Mouse (Mus musculus): ENCODE measurements around the gene Chrna5.

The Chrna5 gene

GRCm38 (mm10) chr9:55023902-55024583, 43.4 kb downstream of the Chrna5 start:
- DNase-seq, result peak; percentile 68

GRCm38 (mm10) chr9:55025534-55026274, 45.0 kb downstream of the Chrna5 start:
- no peak for DNase-seq

- DNase-seq, result no peak
Observed at GRCm38 (mm10) chr9:55026275-55026663, 45.6 kb downstream of the Chrna5 start, which contains the start of gene Chrna3. Gene Chrna3, minus strand, starts transcription at chr9:55026562.

GRCm38 (mm10) chr9:55031435-55032167, 50.9 kb downstream of the Chrna5 start:
- no peak for DNase-seq

- no peak for DNase-seq
Observed at GRCm38 (mm10) chr9:55038948-55039347, 58.3 kb downstream of the Chrna5 start.

- DNase-seq, result no peak
Observed at GRCm38 (mm10) chr9:55039983-55040382, 59.3 kb downstream of the Chrna5 start.

- no peak for DNase-seq
Observed at GRCm38 (mm10) chr9:55041389-55041788, 60.7 kb downstream of the Chrna5 start.

- DNase-seq, result no peak
Observed at GRCm38 (mm10) chr9:55043688-55044087, 63.0 kb downstream of the Chrna5 start.

GRCm38 (mm10) chr9:55045001-55045400, 64.3 kb downstream of the Chrna5 start:
- no peak for DNase-seq

GRCm38 (mm10) chr9:55046764-55047163, 66.1 kb downstream of the Chrna5 start:
- no peak for DNase-seq

- DNase-seq, result peak; percentile 25
Observed at GRCm38 (mm10) chr9:55048211-55048880, 67.7 kb downstream of the Chrna5 start, which contains the start of gene Chrnb4. Gene Chrnb4, minus strand, starts transcription at chr9:55048779.

- no peak for DNase-seq
Observed at GRCm38 (mm10) chr9:55055386-55055930, 74.8 kb downstream of the Chrna5 start.

All from thymus, postnatal 25 days (tissue).